Mouse (Mus musculus): Measurements from ENCODE around the gene Nsun7.
A peak's percentile ranks its signal among the peaks of the same experiment; 100 is the strongest.

The Nsun7 gene

GRCm38 (mm10) chr5:66328766-66329165 is 69.1 kb downstream of the Nsun7 start:
- no peak for ATAC-seq (ENCODE audit: insufficient number of reproducible peaks, low FRiP score, low TSS enrichment)

- no peak for ATAC-seq (ENCODE audit: insufficient number of reproducible peaks, low FRiP score, low TSS enrichment)
Observed at GRCm38 (mm10) chr5:66330806-66331205, 71.1 kb downstream of the Nsun7 start.

GRCm38 (mm10) chr5:66337025-66337968 is 77.6 kb downstream of the Nsun7 start:
- ATAC-seq (ENCODE audit: insufficient number of reproducible peaks, low FRiP score, low TSS enrichment), result peak; percentile 56

- no peak; the same call in 1 of the 2 replicates for ATAC-seq (ENCODE audit: insufficient number of reproducible peaks, low FRiP score, low TSS enrichment)
Observed at GRCm38 (mm10) chr5:66337969-66338345, 78.3 kb downstream of the Nsun7 start.

- no peak for ATAC-seq (ENCODE audit: insufficient number of reproducible peaks, low FRiP score, low TSS enrichment)
Observed at GRCm38 (mm10) chr5:66338583-66338982, 78.9 kb downstream of the Nsun7 start.

GRCm38 (mm10) chr5:66340356-66341102 is 80.8 kb downstream of the Nsun7 start:
- no peak for ATAC-seq (ENCODE audit: insufficient number of reproducible peaks, low FRiP score, low TSS enrichment)

GRCm38 (mm10) chr5:66341848-66342247 is 82.2 kb downstream of the Nsun7 start:
- no peak for ATAC-seq (ENCODE audit: insufficient number of reproducible peaks, low FRiP score, low TSS enrichment)

GRCm38 (mm10) chr5:66342285-66342684 is 82.6 kb downstream of the Nsun7 start:
- ATAC-seq (ENCODE audit: insufficient number of reproducible peaks, low FRiP score, low TSS enrichment), result no peak

GRCm38 (mm10) chr5:66344182-66344581 is 84.5 kb downstream of the Nsun7 start:
- ATAC-seq (ENCODE audit: insufficient number of reproducible peaks, low FRiP score, low TSS enrichment), result no peak

- no peak for ATAC-seq (ENCODE audit: insufficient number of reproducible peaks, low FRiP score, low TSS enrichment)
Observed at GRCm38 (mm10) chr5:66345140-66345539, 85.4 kb downstream of the Nsun7 start.

- no peak for ATAC-seq (ENCODE audit: insufficient number of reproducible peaks, low FRiP score, low TSS enrichment)
Observed at GRCm38 (mm10) chr5:66346756-66347155, 87.1 kb downstream of the Nsun7 start.
